Comparison of ENCODE assay signal across 25 mouse cellular contexts in genomic region chr9:88373001-88373400, GRCm38 (mm10).
A peak's percentile ranks its signal among the peaks of the same experiment; 100 is the strongest.
DNase-seq lines count a peak whose midpoint lies in the region; ATAC-seq lines count a peak whose summit lies in the region.
"Had no signal": no experiment of that assay in that cellular context is flagged by ENCODE, and none has a peak within 500 bp of the region (broad histone marks: within the 10 kb centered on the region; RNA-seq: fewer than 3 reads in every experiment).

No protein-coding gene starts in this region.

- peak; percentile 47; the same call in 1 of the 2 replicates for ATAC-seq in frontal cortex, adult (ENCODE audit: low TSS enrichment)
- ATAC-seq: forebrain, embryonic 15.5 days; intestine, postnatal 0 days; liver, embryonic 12.5 days; lung, postnatal 0 days; midbrain, embryonic 15.5 days had no signal

- DNase-seq in frontal cortex, postnatal 25 days (ENCODE audit: low spot score in 2 of 2) = no peak
- peak; percentile 67 for DNase-seq in 3134 (ENCODE audit: extremely low read depth, insufficient read length, low spot score)
- DNase-seq in Muller cell, postnatal 12 days (ENCODE audit: inconsistent ontology term) = peak; percentile 96
- DNase-seq in mesoderm, embryonic 11.5 days (ENCODE audit: low read depth, low spot score) = peak; percentile 22
- DNase-seq in thymus, postnatal 25 days = no peak
- no peak for DNase-seq in ovary, postnatal 36 days (ENCODE audit: low spot score)
- DNase-seq: adrenal gland, postnatal 36 days; B cell, adult 2 months; cerebellum, adult 8-10 months; cerebellum, postnatal 25 days; gastrocnemius, postnatal 10 days; heart, adult 11 months; heart, postnatal 4 days; kidney, postnatal 14 days; lung, adult 18-20 months; lung, postnatal 4 days; right cerebral cortex, adult 18-20 months; spleen, adult 18-20 months; thymus, postnatal 14 days had no signal

Comparison
In these comparisons a context has a peak if more than half of its experiments do, and no peak if none do; other contexts are left out.
1. DNase-seq: peak in 3134 (single experiment), Muller cell, postnatal 12 days (single experiment) and mesoderm, embryonic 11.5 days (single experiment); none in frontal cortex, postnatal 25 days (0 of 2), thymus, postnatal 25 days (single experiment) and ovary, postnatal 36 days (single experiment).